Mouse (Mus musculus): ENCODE results near the gene Tex47.

Gene Tex47

GRCm38 (mm10) chr5:7303819-7304218 lies at the start of gene Tex47:
TSS of gene Tex47 (plus strand) at chr5:7304119.
- DNase-seq (ENCODE audit: low spot score in 2 of 2) = no peak

GRCm38 (mm10) chr5:7276659-7277455 lies 27.1 kb upstream of the Tex47 start:
- DNase-seq (ENCODE audit: low spot score in 2 of 2) = no peak

DNA sequence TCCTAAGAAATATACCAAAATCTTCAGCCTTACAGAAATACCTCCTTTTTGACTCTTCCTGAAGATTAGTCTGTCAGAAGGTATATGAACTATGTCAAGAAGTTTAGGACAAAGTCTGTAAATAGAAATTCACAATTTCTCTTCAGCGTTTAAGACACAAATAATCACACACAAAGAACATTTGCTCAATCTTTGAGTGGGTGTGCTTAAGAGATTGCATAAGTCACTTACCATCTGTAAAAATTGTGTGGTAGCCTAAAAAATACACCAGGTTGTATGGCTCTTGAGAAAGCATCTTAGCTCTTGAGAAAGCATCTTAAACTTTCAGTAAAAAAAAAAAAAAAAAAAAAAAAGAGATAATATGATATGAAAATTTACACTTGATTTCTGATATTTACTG lies 19.6 kb upstream of the Tex47 start:
- no peak for DNase-seq (ENCODE audit: low spot score in 2 of 2)

- DNase-seq (ENCODE audit: low spot score in 2 of 2) = no peak
These were observed 950 bp upstream of the Tex47 start for GRCm38 (mm10) chr5:7302969-7303368.

GRCm38 (mm10) chr5:7325594-7325993 lies 21.7 kb downstream of the Tex47 start:
- no peak for DNase-seq (ENCODE audit: low spot score in 2 of 2)

- no peak for DNase-seq (ENCODE audit: low spot score in 2 of 2)
These were observed 40.5 kb downstream of the Tex47 start, which contains the start of gene Zfp804b for GRCm38 (mm10) chr5:7344145-7345010. TSS of gene Zfp804b (minus strand) at chr5:7344756.

DNA sequence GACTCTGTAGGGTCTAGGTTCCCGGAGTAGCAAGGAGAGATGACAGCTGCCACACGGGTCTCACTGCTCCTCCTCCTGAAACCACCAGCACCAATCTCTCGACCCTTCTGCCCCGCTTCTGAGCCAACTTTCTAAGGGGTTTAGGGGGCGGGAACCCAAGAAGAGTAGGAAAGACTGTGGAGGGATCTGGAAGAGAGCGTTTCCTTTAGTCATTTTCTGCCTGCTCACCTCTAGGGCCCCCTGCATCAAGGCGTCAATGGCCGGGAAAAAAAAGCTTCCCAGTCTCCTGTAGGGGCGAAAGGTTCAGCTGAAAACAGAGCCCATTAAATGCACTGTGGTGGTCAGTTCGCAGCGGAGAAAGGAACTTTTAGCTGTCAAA lies 41.1 kb downstream of the Tex47 start:
- no peak for DNase-seq (ENCODE audit: low spot score in 2 of 2)

Measured in natural killer cell, adult 2 months (primary cell).